Mouse (Mus musculus): ENCODE measurements around the gene Ttc7. TPM values are rescaled to one million over a fixed set of nuclear protein-coding genes. Genes with fewer than 3 reads are reported as not detected.
A peak's percentile ranks its signal among the peaks of the same experiment; 100 is the strongest.

The Ttc7 gene
- total RNA-seq, 1 experiment from 2014 or later, result 42.8 TPM

GRCm38 (mm10) chr17:87356261-87356660 is 73.6 kb downstream of the Ttc7 start:
- ATAC-seq (replicated peaks; ENCODE audit: low read depth, poor library complexity, severe bottlenecking), result no peak

- ATAC-seq (replicated peaks; ENCODE audit: low read depth, poor library complexity, severe bottlenecking), result no peak
Measured at GRCm38 (mm10) chr17:87357506-87357905, 74.8 kb downstream of the Ttc7 start.

DNA sequence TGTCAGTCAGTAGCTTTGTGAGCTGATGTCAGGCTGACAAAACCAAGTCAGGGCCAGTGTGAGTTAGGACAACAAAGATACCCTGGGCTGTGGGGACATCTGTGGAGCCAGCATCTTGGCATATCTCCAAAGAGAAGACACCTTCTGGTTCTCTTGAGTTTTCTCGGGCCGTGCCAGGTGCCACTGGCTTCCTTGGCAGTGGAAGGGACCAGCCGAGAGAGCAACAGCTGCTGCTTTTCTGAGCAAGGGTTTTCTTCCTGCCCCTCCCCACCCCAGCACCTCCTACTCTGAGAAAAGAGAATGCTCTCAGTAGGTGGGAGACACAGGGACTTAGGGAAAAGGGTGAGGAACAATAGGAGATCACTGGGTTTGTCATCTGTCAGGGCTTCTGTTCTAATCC is 78.4 kb downstream of the Ttc7 start:
- no peak for ATAC-seq (replicated peaks; ENCODE audit: low read depth, poor library complexity, severe bottlenecking)

DNA sequence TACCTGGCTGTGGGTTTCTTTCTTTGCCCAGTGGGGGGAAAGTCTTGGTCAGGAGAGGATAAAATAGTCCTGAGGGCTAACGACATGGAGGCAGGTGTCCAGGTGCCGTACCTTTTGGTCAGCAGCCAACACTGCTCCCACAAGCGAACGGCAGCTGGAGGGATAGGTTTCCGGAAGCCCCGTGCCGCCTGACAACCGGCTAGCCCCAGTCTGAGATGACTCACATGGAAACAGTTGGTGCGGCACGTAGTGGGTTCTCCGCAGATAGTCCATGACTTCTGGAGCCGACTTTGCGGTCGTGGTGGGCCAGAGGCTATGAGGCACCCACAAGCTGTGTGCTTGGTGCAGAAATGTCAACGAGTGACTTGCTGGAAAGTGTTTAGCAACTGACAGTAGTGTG is 81.4 kb downstream of the Ttc7 start:
- no peak for ATAC-seq (replicated peaks; ENCODE audit: low read depth, poor library complexity, severe bottlenecking)

GRCm38 (mm10) chr17:87365268-87365667 is 82.6 kb downstream of the Ttc7 start:
- ATAC-seq (replicated peaks; ENCODE audit: low read depth, poor library complexity, severe bottlenecking), result peak; percentile 79

DNA sequence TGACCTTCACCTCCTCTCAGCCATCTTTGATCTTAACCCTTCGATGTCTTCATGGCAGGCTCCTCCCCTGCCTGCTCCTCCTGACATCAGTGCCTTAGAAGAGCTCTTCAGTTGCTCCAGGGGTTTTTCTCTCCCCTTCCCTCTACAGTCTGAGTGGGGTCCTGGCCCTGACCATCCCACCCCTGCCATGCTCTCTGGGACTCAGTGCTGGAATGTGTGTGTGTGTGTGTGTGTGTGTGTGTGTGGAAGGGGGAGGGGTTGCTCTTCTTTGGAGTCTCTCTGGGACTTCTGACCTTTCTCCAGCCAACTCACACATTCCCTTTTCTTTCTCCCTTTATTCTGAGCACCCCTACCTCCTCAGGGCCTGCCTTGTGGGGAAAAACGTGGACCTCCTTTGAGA is 83.8 kb downstream of the Ttc7 start:
- no peak for ATAC-seq (replicated peaks; ENCODE audit: low read depth, poor library complexity, severe bottlenecking)

DNA sequence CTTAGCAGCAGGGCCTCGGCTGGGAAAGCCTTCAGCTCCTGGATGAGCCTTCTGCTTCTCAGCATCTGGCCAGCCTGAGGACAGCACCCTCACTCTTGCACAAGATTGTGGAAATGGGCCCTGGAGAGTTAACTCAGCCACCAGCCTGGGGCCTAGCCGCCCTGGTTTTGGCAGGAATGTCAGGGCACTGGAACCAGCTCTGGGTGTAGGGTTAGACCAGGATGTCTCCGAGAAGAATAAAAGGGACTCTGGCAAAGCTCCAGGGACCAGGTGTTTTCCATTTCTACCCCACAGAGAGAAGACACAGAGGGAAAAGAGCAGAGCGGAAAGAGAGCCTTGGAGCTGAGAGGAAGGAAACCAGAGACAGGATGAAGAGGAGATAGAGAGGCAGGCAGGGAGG is 84.5 kb downstream of the Ttc7 start:
- ATAC-seq (replicated peaks; ENCODE audit: low read depth, poor library complexity, severe bottlenecking), result no peak

GRCm38 (mm10) chr17:87367640-87368039 is 85.0 kb downstream of the Ttc7 start:
- ATAC-seq (replicated peaks; ENCODE audit: low read depth, poor library complexity, severe bottlenecking), result no peak

- ATAC-seq (replicated peaks; ENCODE audit: low read depth, poor library complexity, severe bottlenecking), result no peak
Measured at GRCm38 (mm10) chr17:87368481-87368880, 85.8 kb downstream of the Ttc7 start.

GRCm38 (mm10) chr17:87369270-87369759 is 86.6 kb downstream of the Ttc7 start:
- ATAC-seq (replicated peaks; ENCODE audit: low read depth, poor library complexity, severe bottlenecking), result no peak

DNA sequence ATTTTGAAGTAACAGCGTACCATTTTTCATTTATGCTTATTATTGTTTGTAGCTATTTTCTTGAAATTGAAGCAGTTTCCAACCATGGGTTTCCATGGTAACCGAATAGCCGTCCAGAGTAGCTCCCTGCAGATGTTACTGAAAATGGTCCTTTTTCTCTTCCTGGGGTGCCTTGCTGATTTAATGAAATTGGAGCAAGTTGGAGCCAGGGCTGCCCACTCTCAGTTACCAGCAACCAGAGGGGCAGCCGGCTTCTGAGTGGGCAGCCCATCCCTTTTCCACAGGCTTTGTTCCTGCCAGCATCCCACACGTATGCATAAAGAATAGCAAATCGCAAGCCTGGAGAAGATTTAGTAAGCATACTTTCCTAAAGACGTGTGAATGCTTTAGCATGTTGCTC is 89.5 kb downstream of the Ttc7 start:
- ATAC-seq (replicated peaks; ENCODE audit: low read depth, poor library complexity, severe bottlenecking), result no peak

DNA sequence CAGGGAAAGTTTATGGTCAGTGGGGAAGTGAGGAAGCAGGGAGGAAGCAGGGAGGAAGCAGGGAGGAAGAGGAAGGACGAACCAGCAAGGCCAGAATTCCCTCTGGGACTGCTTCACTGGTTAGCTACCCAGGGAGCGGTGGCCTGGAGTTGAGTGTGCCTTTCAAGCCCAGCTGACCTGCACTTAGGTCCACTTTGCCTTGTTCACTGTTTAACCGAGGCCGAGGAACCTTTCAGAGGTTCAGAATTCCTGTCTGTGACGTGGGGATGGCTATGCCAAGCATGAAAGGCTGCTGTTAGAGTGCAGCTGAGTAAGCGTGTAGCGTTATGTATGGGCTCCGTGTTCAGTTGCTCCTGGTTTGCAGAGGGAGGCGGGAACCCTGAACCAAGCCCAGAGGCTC is 90.6 kb downstream of the Ttc7 start:
- ATAC-seq (replicated peaks; ENCODE audit: low read depth, poor library complexity, severe bottlenecking), result no peak

DNA sequence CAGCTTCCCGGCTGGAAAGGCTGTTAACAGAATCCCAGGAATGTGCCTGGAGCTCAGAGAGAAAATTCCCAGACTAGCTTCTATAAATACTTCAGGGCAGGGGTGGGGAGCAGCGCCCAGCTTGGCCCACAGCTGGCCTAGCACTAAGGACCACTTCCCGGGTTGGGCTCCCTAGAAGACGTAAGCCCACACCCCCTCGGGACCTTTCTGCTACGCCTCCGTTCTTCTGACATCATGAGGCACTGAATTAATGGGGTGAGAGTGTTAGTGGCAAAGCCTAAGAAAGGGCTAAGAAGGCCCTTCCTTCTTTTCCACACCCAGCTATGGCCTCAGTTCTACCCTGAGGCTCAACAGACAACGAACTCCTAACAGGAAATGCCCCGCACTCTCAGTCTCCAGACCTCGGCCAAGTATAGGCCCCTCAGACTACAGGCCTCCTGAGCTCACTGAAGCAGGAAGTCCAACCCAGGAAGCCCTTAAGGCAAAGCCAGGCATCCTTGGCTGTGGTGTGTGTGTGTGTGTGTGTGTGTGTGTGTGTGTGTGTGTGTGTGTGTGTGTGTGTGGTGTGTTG is 93.3 kb downstream of the Ttc7 start:
- ATAC-seq (replicated peaks; ENCODE audit: low read depth, poor library complexity, severe bottlenecking), result peak; percentile 21; the same call in 1 of the 2 replicates

DNA sequence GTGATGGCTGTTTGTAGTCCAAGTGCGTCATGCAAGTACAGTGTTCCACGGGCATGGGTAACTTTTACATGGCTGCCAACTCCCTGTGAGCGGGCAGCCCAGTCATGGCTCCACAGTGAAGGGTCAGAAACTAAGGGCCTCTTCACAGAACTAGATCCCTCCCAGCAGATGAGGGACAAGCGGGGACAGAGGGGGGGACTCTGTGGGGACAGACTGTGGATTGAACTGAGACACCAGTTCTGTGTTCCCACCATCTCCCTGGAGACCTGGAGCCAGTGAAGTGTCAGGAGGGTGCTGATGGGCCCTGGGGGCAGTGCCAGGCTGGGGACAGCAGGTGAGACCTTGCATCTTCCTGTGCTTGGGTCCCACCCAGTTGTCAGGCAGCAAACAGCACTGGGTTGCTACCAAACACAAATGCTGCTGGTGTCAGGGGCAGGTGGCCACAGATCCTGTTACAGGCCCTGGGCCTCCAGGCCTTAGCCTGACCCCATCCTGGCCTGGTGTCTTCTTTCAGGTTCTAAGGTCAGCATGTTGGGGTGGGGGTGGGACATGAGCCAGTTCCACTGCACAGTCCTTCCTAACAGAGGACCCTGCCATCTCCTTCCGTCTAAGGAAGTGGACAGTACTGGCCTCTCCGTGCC is 94.3 kb downstream of the Ttc7 start:
- no peak for ATAC-seq (replicated peaks; ENCODE audit: low read depth, poor library complexity, severe bottlenecking)

DNA sequence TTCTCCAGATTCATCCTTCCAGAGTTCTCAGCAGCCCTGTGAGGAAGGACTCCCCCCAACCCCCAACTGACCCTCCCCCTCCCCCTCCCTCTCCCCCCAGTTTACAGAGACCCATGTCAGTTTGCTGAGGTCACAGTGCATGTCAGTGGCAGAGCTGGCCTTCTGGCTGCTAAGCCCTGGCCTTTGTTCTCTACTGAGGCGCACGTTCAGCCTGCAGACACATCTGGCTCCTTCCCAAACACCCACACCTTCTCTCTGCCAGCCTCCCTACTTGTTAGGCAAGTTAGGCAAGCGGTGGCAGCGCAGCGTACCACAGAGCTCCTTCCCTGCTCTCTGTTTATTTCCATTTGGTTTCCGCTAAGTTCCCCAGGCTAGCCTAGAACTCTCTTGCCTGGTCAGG is 94.8 kb downstream of the Ttc7 start:
- no peak for ATAC-seq (replicated peaks; ENCODE audit: low read depth, poor library complexity, severe bottlenecking)

DNA sequence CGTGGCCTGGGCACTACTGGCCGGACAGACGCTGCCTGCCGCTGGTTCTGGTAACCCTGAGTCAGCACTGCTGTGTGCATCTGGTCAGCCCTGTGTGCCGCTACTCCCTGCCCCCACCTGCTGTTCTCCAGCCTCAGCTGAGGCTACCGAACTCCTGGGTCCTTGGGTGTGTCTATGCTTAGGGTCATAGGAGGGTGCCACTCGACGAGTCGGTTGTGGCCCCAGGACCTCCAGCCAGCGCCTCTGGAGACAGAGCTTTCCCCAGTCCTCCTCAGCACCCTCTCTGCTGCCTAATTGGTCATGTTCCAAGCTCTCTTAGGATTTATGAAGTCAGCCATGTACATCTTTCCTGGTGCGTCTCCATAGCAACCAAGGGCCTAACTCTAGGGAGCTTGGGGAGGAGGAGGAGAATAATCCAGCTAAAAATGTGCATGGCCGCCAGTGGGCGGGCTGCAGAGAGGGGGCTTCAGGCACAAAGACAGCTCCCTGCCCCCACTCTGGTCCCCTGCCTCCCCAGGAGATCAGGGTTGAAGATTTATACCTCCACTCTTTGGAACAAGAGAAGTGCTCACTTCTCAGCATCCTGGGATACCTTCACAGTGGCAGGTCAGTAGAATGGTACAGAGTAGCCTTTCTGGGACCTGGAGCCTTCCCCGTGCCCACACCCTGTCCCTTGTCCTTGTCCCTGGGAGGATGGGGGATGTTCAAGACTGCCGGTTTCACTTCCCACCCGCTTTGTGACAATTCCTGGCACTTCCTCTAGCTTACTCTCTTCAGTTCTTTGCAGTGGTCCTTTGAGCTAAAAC is 95.9 kb downstream of the Ttc7 start:
- ATAC-seq (replicated peaks; ENCODE audit: low read depth, poor library complexity, severe bottlenecking), result no peak

DNA sequence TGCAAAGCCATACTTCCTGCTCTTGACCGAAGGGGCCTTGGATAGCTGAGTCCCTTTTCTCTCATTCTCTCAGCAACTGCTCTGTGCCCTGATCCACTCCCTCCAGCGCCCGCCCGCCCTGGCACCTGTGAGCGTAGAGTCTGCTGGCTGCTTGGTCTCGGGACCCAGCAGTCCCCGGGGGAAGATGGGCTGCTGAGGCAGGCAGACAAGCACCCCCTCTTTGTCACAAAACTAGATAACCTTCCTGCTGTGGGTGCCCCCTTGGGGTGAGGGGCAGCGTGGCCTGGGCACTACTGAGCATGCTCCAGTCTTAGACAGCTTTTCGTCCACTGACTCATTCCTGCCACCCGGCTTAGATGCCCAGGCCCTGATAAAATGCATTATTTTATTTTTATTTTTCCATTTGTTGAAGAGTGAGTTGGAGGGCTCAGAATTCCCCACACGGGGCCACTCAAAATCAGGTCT is 96.5 kb downstream of the Ttc7 start:
- peak; percentile 20; the same call in 1 of the 2 replicates for ATAC-seq (replicated peaks; ENCODE audit: low read depth, poor library complexity, severe bottlenecking)

DNA sequence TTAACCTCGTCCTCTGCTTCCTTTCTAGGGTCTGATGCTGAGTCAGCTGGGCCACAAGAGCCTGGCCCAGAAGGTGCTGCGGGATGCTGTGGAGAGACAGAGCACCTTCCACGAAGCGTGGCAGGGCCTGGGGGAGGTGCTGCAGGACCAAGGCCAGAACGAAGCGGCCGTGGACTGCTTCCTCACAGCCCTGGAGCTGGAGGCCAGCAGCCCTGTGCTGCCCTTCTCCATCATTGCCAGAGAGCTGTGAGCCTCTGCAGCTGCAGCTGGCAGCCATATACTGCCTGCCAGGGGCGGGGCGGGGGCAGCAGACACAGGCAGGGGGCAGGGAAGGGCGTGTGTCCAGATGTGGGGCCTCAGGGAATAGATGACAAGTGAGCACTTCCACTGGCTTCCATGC is 97.1 kb downstream of the Ttc7 start:
- no peak for ATAC-seq (replicated peaks; ENCODE audit: low read depth, poor library complexity, severe bottlenecking)

DNA sequence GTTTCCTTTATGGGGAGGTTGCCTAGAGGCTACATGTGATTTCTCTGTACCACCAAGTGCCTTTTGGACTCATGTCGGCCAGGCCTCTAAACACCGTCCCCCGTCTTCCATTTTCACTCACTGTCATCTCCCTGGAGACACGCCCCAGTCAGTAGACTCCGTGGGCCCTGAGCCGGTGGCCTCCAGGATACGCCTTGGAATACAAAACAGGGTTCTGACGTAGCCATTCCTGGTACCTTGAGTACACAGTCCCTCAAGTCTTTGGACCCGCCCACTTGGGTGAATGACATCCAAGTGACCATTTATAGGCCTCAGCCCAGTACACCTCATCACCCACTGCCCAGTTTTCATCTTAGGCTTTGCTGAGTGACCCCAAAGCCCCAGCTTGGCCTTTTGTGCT is 98.0 kb downstream of the Ttc7 start:
- no peak for ATAC-seq (replicated peaks; ENCODE audit: low read depth, poor library complexity, severe bottlenecking)

- no peak for ATAC-seq (replicated peaks; ENCODE audit: low read depth, poor library complexity, severe bottlenecking)
Measured at GRCm38 (mm10) chr17:87385835-87386234, 103.1 kb downstream of the Ttc7 start.

- ATAC-seq (replicated peaks; ENCODE audit: low read depth, poor library complexity, severe bottlenecking), result peak; percentile 30
Measured at GRCm38 (mm10) chr17:87387068-87387467, 104.4 kb downstream of the Ttc7 start.
